Mouse (Mus musculus): Measurements from ENCODE around the gene Rnls.

- TF ChIP-seq CTCF (IDR thresholded peaks at IDR 0.05; ENCODE audit: low read depth) (no peak), EP300 (IDR thresholded peaks at IDR 0.05; ENCODE audit: low read depth) (no peak)
Observed at GRCm38 (mm10) chr19:33232902-33233301, 159.2 kb downstream of the Rnls start.
